Mouse (Mus musculus) erythroid progenitor cell, adult 5-6 weeks (primary cell): Measurements from ENCODE around the gene Prkcq. TPM values are rescaled to one million over a fixed set of nuclear protein-coding genes. Genes with fewer than 3 reads are reported as not detected.
"Not testable (repeated sequence)": the region's sequence is repeated elsewhere in the genome, so short reads cannot be mapped to it uniquely, and the experiment has no call there.

Experiments
- ATAC-seq: replicated peaks from 2 replicates; pipeline ENCODE4 v1.8.0; 2016; ENCODE audit warnings: moderate number of reproducible peaks, mild to moderate bottlenecking, moderate TSS enrichment, inconsistent platforms; ENCODE audit not compliant: poor library complexity, low FRiP score, severe bottlenecking
- total RNA-seq, 2 experiments: library from RNA; stranded (forward) in 1 of 2; stranded (reverse) in 1 of 2; fragments of 150-400 nt in 1 of 2; fragments of 186-747, 209-891 nt in 1 of 2; gene quantifications; 2 replicates each; pipeline versions ENCODE4 v1.2.3 to v1.2.4; 2015 to 2017; ENCODE audit warnings: low replicate concordance in 2 of 2

Prkcq gene
- total RNA-seq, 2 experiments from 2014 or later = 2.6 to 8.8 TPM

- no peak for ATAC-seq
Observed at GRCm38 (mm10) chr2:11336320-11336719, 164.4 kb downstream of the Prkcq start.

DNA sequence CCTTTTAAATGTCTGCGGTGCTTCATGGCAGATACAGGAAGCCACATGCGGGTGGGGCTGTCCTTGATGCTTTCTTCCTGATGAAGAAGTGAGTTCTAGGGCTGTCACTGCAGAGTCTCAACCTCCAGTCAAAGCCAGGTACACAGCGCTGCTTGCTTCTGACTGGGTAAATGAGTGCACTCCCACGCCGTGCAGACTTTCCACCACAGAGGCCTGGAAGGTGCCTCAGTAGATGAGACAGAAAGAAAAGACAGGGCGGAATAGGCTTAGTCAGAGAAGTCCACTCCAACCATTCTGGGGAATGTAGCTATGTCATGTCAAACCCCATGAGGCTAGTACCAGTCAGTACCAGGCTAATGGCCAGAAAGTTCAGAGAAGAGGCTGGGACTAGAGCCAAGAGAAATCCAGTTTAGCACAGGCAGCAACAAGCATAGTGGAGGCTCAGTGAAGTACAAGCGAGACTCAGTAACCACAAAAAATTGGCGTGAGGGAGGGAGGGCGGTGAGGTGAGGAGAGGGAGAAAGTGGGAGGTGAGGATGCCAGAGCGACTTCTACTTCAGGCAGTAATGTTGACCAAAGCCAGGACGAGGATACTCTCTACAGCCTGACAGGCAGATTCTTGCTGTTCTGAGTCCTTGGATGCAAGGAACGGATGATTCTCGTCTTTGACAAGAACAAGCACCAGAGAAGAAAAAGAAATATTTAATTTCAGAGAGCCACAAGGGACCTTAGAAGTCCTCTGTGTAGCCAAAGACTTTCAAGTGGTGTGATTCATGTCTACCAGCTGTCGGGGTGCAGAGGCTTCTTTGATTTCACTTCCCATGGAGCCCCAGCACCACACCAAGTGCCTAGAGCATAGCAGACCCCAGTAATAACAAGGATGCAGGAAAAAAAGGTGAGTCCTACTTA, 167.3 kb downstream of the Prkcq start:
- no peak for ATAC-seq

- ATAC-seq = no peak
Observed at GRCm38 (mm10) chr2:11344691-11345090, 172.8 kb downstream of the Prkcq start.

DNA sequence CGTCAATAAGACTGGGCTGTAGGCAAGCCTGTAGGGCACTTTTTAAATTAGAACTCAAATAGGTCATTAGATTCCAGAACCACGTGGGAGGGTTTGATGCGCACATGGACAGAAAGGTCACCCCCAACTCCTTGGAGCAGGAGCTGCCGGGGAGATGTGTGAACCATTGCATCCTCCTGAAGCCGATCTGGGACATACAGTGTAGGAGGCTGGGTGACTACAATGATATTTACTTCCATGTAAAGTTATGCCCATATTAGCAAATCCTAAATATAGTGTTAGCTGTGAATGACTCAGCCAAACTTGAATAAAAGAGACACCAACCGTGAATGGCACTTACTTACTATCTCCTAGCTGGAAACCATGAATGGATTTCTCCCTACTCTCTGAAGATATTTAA, 174.5 kb downstream of the Prkcq start:
- not testable (repeated sequence) for ATAC-seq

GRCm38 (mm10) chr2:11347791-11348190, 175.9 kb downstream of the Prkcq start:
- ATAC-seq = no peak
